Mouse (Mus musculus): Measurements from ENCODE around the gene Bcas3.

DNA sequence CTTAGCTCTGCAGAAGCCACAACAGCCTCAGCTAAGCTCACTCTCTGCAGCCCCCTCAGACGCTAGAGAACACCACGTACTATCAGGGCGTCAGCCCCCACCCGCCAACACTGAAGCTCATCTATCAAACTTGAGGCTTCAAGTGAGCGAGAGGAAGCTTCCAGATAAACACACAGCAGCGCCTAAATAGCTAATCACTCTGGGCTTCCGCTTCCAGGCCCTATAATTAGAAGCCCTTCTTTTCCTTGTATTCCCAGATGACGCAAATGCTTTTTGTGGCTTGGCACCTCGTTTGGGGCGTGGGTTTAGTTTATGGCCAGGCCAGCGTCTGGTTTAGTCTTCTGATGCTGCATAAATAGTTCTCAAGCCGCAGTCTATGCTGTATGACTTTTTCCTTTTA, 139.3 kb downstream of the Bcas3 start:
- TF ChIP-seq CTCF (IDR thresholded peaks at IDR 0.05; ENCODE audit: low read depth, low read length), result no peak
- TF ChIP-seq GATA1 (IDR thresholded peaks at IDR 0.05; ENCODE audit: borderline replicate concordance, low read length), result no peak
- no peak for TF ChIP-seq TAL1 (conservative IDR thresholded peaks at IDR 0.05; ENCODE audit: low read depth, low read length)
- no peak for TF ChIP-seq POLR2AphosphoS5 (IDR thresholded peaks at IDR 0.05; ENCODE audit: insufficient replicate concordance, low read depth, low read length)

Measured in G1E (cell line).